Mouse (Mus musculus): ENCODE measurements around the gene Secisbp2. TPM values are rescaled to one million over a fixed set of nuclear protein-coding genes. Genes with fewer than 3 reads are reported as not detected.

The Secisbp2 gene
- total and polyA plus RNA-seq, 3 experiments: 23.2 to 28.8 (median 24.4) TPM

DNA sequence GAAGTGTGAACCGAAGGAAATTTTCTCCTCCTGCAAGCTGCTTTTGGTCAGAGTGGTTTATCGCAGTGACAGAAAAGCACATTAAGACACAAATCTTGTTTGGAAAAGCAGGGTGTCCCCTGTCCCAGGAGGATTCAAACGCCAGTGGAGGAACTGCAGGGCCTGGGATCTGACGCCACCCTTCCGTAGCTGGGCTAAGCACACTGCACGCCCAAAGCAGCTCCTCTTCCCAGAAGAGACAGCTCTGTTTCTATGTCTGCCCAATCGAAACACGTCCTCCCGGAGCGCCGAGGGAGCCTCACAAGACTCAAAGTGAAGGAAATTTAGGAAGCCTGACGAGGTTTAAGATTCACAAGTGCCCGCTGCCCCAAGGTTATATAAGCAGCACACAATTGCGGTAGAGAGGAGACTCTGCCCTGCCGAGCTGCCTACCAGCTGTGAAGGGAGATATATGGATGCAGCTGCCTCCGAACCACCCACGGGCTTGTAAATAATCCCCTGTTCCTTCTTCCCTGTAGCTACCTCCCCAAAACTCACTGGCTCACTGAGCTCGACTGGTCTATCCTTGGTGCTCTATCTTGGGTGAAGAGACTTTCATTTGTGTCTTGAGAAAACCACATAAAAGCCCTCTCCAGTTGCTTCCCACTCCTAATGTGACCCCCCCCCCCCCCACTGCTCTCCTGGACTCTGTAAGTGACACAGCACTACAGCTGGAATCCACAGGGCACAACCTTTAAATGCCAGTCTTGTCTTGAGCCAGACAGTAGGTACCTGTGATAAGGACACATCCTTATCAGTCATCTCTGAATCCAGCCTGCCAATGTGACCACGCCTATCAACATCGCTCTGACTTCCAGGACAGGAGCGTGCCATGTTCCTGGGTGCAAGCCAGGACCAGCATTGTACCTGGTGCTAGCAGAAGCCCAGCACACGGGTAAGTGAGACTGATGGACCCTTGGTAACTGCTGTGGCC is 54.7 kb downstream of the Secisbp2 start:
- no peak for DNase-seq (ENCODE audit: extremely low read depth)
- Histone ChIP-seq H3K36me3 (replicated peaks in 1 of 2; ENCODE audit: control insufficient read depth in 1 of 2, insufficient read depth in 1 of 2, low read length in 1 of 2) (peaks cover 47 to 86% of the 10 kb centered on the region in 2 experiments), H3K27me3 (replicated peaks) (no peaks in the 10 kb centered on the region), H3K27ac (ENCODE audit: insufficient read depth, low read depth) (no peak overlapping the region), H3K9ac (ENCODE audit: insufficient read depth, low read depth) (no peak overlapping the region), H3K4me1 (ENCODE audit: control insufficient read depth in 1 of 2, insufficient read depth in 2 of 2) (peaks cover 20 to 38% of the 10 kb centered on the region in 2 experiments), H3K79me2 (replicated peaks; ENCODE audit: control insufficient read depth, extremely low read depth, insufficient read depth, poor library complexity, severe bottlenecking) (no peaks in the 10 kb centered on the region), H3K4me2 (ENCODE audit: insufficient read depth, low read depth, poor library complexity, severe bottlenecking) (no peak overlapping the region), H3K9me3 (replicated peaks; ENCODE audit: low read length) (no peaks in the 10 kb centered on the region), H3K4me3 (replicated peaks in 1 of 3; ENCODE audit: low read depth in 2 of 3, low read length in 2 of 3, poor library complexity in 1 of 3) (no peak overlapping the region)
- in situ Hi-C loops (cut with MboI; ENCODE audit: low pct_ligation_motif_present, low pct_unique_long_range_greater_than_20kb, low sequenced_read_pairs) (no loop called here), dilution Hi-C loops (cut with MboI; ENCODE audit: extremely low pct_ligation_motif_present, extremely low pct_unique_long_range_greater_than_20kb, low sequenced_read_pairs) (no loop called here)
- TF ChIP-seq MYC (IDR thresholded peaks at IDR 0.05; ENCODE audit: low read depth, low read length) (no peak), POLR2AphosphoS2 (IDR thresholded peaks at IDR 0.05; ENCODE audit: low read depth, low read length) (no peak), NRF1 (IDR thresholded peaks at IDR 0.05; ENCODE audit: low read depth, low read length) (no peak)

DNA sequence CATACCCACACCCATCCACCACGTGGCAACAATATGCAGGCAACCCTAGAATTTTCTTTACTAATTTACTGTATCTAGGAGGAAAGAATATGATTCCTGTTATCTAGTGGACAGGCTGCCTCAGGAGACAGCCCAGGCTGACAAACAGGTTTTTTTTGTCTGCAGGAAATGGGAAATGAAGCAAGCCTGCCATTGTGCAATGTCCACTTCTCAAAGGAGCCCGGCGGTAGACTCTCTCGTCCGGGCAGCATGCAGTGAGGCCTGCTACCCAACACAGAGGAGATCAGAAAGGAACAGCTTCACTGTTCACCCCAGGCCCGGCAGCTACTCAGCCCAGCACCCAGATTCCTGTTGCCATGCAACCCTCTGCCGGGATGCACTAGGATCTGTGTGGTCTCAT is 59.2 kb downstream of the Secisbp2 start:
- no peak overlapping the region for H3K27ac ChIP-seq (ENCODE audit: insufficient read depth, low read depth)
- H3K79me2 ChIP-seq (replicated peaks; ENCODE audit: control insufficient read depth, extremely low read depth, insufficient read depth, poor library complexity, severe bottlenecking): no peaks in the 10 kb centered on the region
- H3K27me3 ChIP-seq (replicated peaks): no peaks in the 10 kb centered on the region
- H3K4me2 ChIP-seq (ENCODE audit: insufficient read depth, low read depth, poor library complexity, severe bottlenecking): no peak overlapping the region
- H3K36me3 ChIP-seq (replicated peaks in 1 of 2; ENCODE audit: control insufficient read depth in 1 of 2, insufficient read depth in 1 of 2, low read length in 1 of 2): peaks cover 60 to 93% of the 10 kb centered on the region in 2 experiments
- peaks cover 0 to 8% of the 10 kb centered on the region in 2 experiments; a peak in 2 of 4 replicates for H3K4me1 ChIP-seq (ENCODE audit: control insufficient read depth in 1 of 2, insufficient read depth in 2 of 2)
- dilution Hi-C loops (cut with MboI; ENCODE audit: extremely low pct_ligation_motif_present, extremely low pct_unique_long_range_greater_than_20kb, low sequenced_read_pairs): no loop called here
- no peaks in the 10 kb centered on the region for H3K9me3 ChIP-seq (replicated peaks; ENCODE audit: low read length)
- no peak for TF ChIP-seq RAD21 (IDR thresholded peaks at IDR 0.05; ENCODE audit: low read depth, low read length)
- TF ChIP-seq ZNF384 (IDR thresholded peaks at IDR 0.05; ENCODE audit: low read depth, low read length): no peak
- TF ChIP-seq ETS1 (conservative IDR thresholded peaks at IDR 0.05; ENCODE audit: low read depth, low read length): no peak
- TF ChIP-seq SMC3 (IDR thresholded peaks at IDR 0.05; ENCODE audit: low read depth, low read length): no peak
- no peak for TF ChIP-seq PAX5 (IDR thresholded peaks at IDR 0.05; ENCODE audit: low read length)
- TF ChIP-seq GABPA (IDR thresholded peaks at IDR 0.05; ENCODE audit: insufficient replicate concordance, low read depth, low read length): no peak
- no peak for TF ChIP-seq CHD1 (IDR thresholded peaks at IDR 0.05; ENCODE audit: low read depth, low read length)
- TF ChIP-seq UBTF (IDR thresholded peaks at IDR 0.05; ENCODE audit: low read depth, low read length): no peak
- no peak for TF ChIP-seq MAFK (IDR thresholded peaks at IDR 0.05; ENCODE audit: insufficient replicate concordance, low read length)
- TF ChIP-seq CHD2 (IDR thresholded peaks at IDR 0.05; ENCODE audit: low read length): no peak
- no peak for TF ChIP-seq USF1 (IDR thresholded peaks at IDR 0.05; ENCODE audit: low read depth, low read length)
- TF ChIP-seq POLR2A (IDR thresholded peaks at IDR 0.05; ENCODE audit: low read depth, low read length): no peak
- no peak for TF ChIP-seq SIN3A (IDR thresholded peaks at IDR 0.05; ENCODE audit: low read length)
- no peak for TF ChIP-seq ZC3H11A (IDR thresholded peaks at IDR 0.05; ENCODE audit: low read depth, low read length)
- no peak for TF ChIP-seq RCOR1 (conservative IDR thresholded peaks at IDR 0.05; ENCODE audit: low read depth, low read length)
- no peak for TF ChIP-seq EP300 (IDR thresholded peaks at IDR 0.05; ENCODE audit: low read length)
- no peak overlapping the region for H3K9ac ChIP-seq (ENCODE audit: insufficient read depth, low read depth)
- no peak overlapping the region for H3K4me3 ChIP-seq (replicated peaks in 1 of 3; ENCODE audit: low read depth in 2 of 3, low read length in 2 of 3, poor library complexity in 1 of 3)
- in situ Hi-C loops (cut with MboI; ENCODE audit: low pct_ligation_motif_present, low pct_unique_long_range_greater_than_20kb, low sequenced_read_pairs): no loop called here
- no peak for DNase-seq (ENCODE audit: extremely low read depth)

All from CH12.LX (cell line).